8 mouse cellular contexts compared by ENCODE assay signal in the genomic region with DNA sequence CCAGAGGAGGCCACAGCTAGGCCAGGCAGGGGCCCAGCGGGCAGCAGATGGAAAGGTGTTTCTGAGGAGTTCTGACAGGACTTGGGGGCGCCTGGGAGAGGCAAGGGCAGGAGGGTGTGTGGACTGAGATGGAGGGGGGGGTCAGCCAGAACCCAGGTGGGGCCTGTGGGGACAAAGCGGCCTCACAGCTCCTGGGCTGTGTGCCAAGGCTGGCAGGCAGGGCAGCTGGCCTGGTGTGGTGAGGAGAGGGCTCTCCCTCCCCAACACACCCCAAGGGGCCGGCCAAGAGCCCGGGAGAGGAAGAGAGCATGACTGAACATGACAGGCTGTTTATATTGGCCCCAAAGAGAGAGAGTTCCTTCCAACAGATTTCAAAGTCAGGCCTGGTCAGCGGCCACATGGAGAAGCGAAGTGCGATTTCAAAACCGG. TPM values are rescaled to one million over a fixed set of nuclear protein-coding genes. Genes with fewer than 3 reads are reported as not detected.
DNase-seq lines count a peak whose midpoint lies in the region; ATAC-seq and TF ChIP-seq lines count a peak whose summit lies in the region.

No protein-coding gene starts in this region.

- H3K4me3 ChIP-seq in hindbrain, embryonic 15.5 days: no peak overlapping the region
- H3K4me3 ChIP-seq in stomach, postnatal 0 days (ENCODE audit: low read depth, low read length): no peak overlapping the region

- peak; percentile 26 for TF ChIP-seq CTCF in stomach, postnatal 0 days (IDR thresholded peaks at IDR 0.05; ENCODE audit: low read depth)

- intact Hi-C loops in gastrocnemius, postnatal 14 days (cut with DNase I; ENCODE audit: low total_unique reads): no loop called here

- peaks cover 23% of the 10 kb centered on the region for H3K4me1 ChIP-seq in hindbrain, embryonic 15.5 days (replicated peaks)
- peaks cover 7% of the 10 kb centered on the region; the same call in 1 of the 2 replicates for H3K4me1 ChIP-seq in stomach, postnatal 0 days (replicated peaks; ENCODE audit: control insufficient read depth, insufficient read depth)

- H3K9me3 ChIP-seq in hindbrain, embryonic 15.5 days: no peaks in the 10 kb centered on the region
- no peaks in the 10 kb centered on the region for H3K9me3 ChIP-seq in stomach, postnatal 0 days (ENCODE audit: control insufficient read depth, low read length)

- H3K27me3 ChIP-seq in hindbrain, embryonic 15.5 days: no peaks in the 10 kb centered on the region
- H3K27me3 ChIP-seq in stomach, postnatal 0 days (ENCODE audit: control insufficient read depth, insufficient read depth, low read length): no peaks in the 10 kb centered on the region

- H3K36me3 ChIP-seq in hindbrain, embryonic 15.5 days: no peaks in the 10 kb centered on the region
- H3K36me3 ChIP-seq in stomach, postnatal 0 days (ENCODE audit: control insufficient read depth, insufficient read depth, low read length): no peaks in the 10 kb centered on the region

- H3K9ac ChIP-seq in hindbrain, embryonic 15.5 days: no peak overlapping the region
- no peak overlapping the region for H3K9ac ChIP-seq in stomach, postnatal 0 days (ENCODE audit: low read length)

- no peak overlapping the region for H3K4me2 ChIP-seq in hindbrain, embryonic 15.5 days
- peak overlapping the region; percentile 20; the same call in 1 of the 2 replicates for H3K4me2 ChIP-seq in stomach, postnatal 0 days (replicated peaks; ENCODE audit: low read depth)

- peak; percentile 95 for DNase-seq in adipocyte (ENCODE audit: low spot score)
- peak; percentile 44 for DNase-seq in cerebellum, adult 9-11 months
- peak; percentile 64 for DNase-seq in gastrocnemius, postnatal 14 days
- peak; percentile 37 to 62 for DNase-seq in layer of hippocampus, postnatal 36 days
- peak; percentile 81 to 94 for DNase-seq in lung, postnatal 4 days
- peak; percentile 73 for DNase-seq in stomach, postnatal 0 days (ENCODE audit: low spot score)

- peak; percentile 87 for ATAC-seq in hindbrain, embryonic 15.5 days (ENCODE audit: low FRiP score, low read depth)
- peak; percentile 68; the same call in 1 of the 2 replicates for ATAC-seq in stomach, postnatal 0 days (ENCODE audit: low FRiP score, low TSS enrichment)
- no peak for ATAC-seq in erythroid progenitor cell, adult 5-6 weeks (replicated peaks; ENCODE audit: low FRiP score, poor library complexity, severe bottlenecking)

- no peak for TF ChIP-seq EP300 in stomach, postnatal 0 days (optimal IDR thresholded peaks at IDR 0.05)

- peak overlapping the region; percentile 60 for H3K27ac ChIP-seq in hindbrain, embryonic 15.5 days (replicated peaks)
- peak overlapping the region; percentile 63 for H3K27ac ChIP-seq in stomach, postnatal 0 days (replicated peaks)

- 30% methylated on average over 9 of the region's 9 CpGs for WGBS in hindbrain, embryonic 15.5 days
- WGBS in stomach, postnatal 0 days: 3% methylated on average over 9 of the region's 9 CpGs

RNA-seq across cellular contexts. Expression of a gene that starts 25.4 kb away (rescaled TPM):
- total RNA-seq in gastrocnemius, postnatal 14 days (2021): 1 to 10 TPM; 5.2 to 6.9 TPM
- polyA plus RNA-seq in hindbrain, embryonic 15.5 days (2015; fragmentation: Nextera tagmentation; extraction: Ambion mirVana): 11.2 and 18.6 TPM in 2 replicates
- total RNA-seq in layer of hippocampus, postnatal 36 days (2021): 1 to 10 TPM; 4.6 to 8.3 TPM
- 1.4 and 1.5 TPM in 2 replicates for polyA plus RNA-seq in stomach, postnatal 0 days (2015; fragmentation: Nextera tagmentation; extraction: Ambion mirVana)
- 1.3 TPM in 1 of 2 replicates, not detected in the other for total RNA-seq in erythroid progenitor cell, adult 5-6 weeks (2015; ENCODE audit: low replicate concordance)
- total RNA-seq in erythroid progenitor cell, adult 5-6 weeks (2017; ENCODE audit: low replicate concordance): 0.61 TPM in 1 of 2 replicates, not detected in the other

RNA-seq across cellular contexts. Expression of a gene that starts 41.7 kb away (rescaled TPM):
- not detected for total RNA-seq in gastrocnemius, postnatal 14 days (2021)
- 0.35 and 0.45 TPM in 2 replicates for polyA plus RNA-seq in hindbrain, embryonic 15.5 days (2015; fragmentation: Nextera tagmentation; extraction: Ambion mirVana)
- total RNA-seq in layer of hippocampus, postnatal 36 days (2021): under 1 TPM; 0.15 to 0.25 TPM
- 0.04 and 0.06 TPM in 2 replicates for polyA plus RNA-seq in stomach, postnatal 0 days (2015; fragmentation: Nextera tagmentation; extraction: Ambion mirVana)
- not detected in 2 replicates for total RNA-seq in erythroid progenitor cell, adult 5-6 weeks (2015; ENCODE audit: low replicate concordance)
- total RNA-seq in erythroid progenitor cell, adult 5-6 weeks (2017; ENCODE audit: low replicate concordance): not detected in 2 replicates

RNA-seq across cellular contexts. Expression of a gene that starts 49.5 kb away (rescaled TPM):
- total RNA-seq in gastrocnemius, postnatal 14 days (2021): not detected
- polyA plus RNA-seq in hindbrain, embryonic 15.5 days (2015; fragmentation: Nextera tagmentation; extraction: Ambion mirVana): 0.23 and 0.28 TPM in 2 replicates
- total RNA-seq in layer of hippocampus, postnatal 36 days (2021): not detected
- 27.8 and 34.3 TPM in 2 replicates for polyA plus RNA-seq in stomach, postnatal 0 days (2015; fragmentation: Nextera tagmentation; extraction: Ambion mirVana)
- not detected in 2 replicates for total RNA-seq in erythroid progenitor cell, adult 5-6 weeks (2015; ENCODE audit: low replicate concordance)
- not detected in 2 replicates for total RNA-seq in erythroid progenitor cell, adult 5-6 weeks (2017; ENCODE audit: low replicate concordance)

Comparison
In these comparisons a context has a peak if more than half of its experiments do, and no peak if none do; other contexts are left out.
1. DNase-seq: peak in every context shown above with its lines; median percentile 95 in adipocyte; 88 in lung, postnatal 4 days; 73 in stomach, postnatal 0 days; 64 in gastrocnemius, postnatal 14 days; 50 in layer of hippocampus, postnatal 36 days; 44 in cerebellum, adult 9-11 months.